Mouse (Mus musculus): ENCODE measurements around the gene Pcdh9.

The Pcdh9 gene

GRCm38 (mm10) chr14:93126993-93127392, 763.5 kb downstream of the Pcdh9 start:
- no peak for DNase-seq

- no peak for DNase-seq
Measured at GRCm38 (mm10) chr14:93102755-93103154, 787.7 kb downstream of the Pcdh9 start.

GRCm38 (mm10) chr14:93095081-93095480, 795.4 kb downstream of the Pcdh9 start:
- DNase-seq: no peak

- no peak for DNase-seq
Measured at GRCm38 (mm10) chr14:93092806-93093205, 797.7 kb downstream of the Pcdh9 start.

- no peak for DNase-seq
Measured at GRCm38 (mm10) chr14:93085646-93086045, 804.8 kb downstream of the Pcdh9 start.

- no peak for DNase-seq
Measured at GRCm38 (mm10) chr14:93083140-93083539, 807.3 kb downstream of the Pcdh9 start.

GRCm38 (mm10) chr14:93080910-93081309, 809.6 kb downstream of the Pcdh9 start:
- no peak for DNase-seq

- DNase-seq: no peak
Measured at GRCm38 (mm10) chr14:93075761-93076160, 814.7 kb downstream of the Pcdh9 start.

GRCm38 (mm10) chr14:93072346-93072745, 818.1 kb downstream of the Pcdh9 start:
- no peak for DNase-seq

- no peak for DNase-seq
Measured at GRCm38 (mm10) chr14:93070140-93070539, 820.3 kb downstream of the Pcdh9 start.

GRCm38 (mm10) chr14:93067411-93068336, 822.8 kb downstream of the Pcdh9 start:
- no peak for DNase-seq

- no peak for DNase-seq
Measured at GRCm38 (mm10) chr14:93066732-93067410, 823.6 kb downstream of the Pcdh9 start.

- DNase-seq: no peak
Measured at GRCm38 (mm10) chr14:93061824-93062620, 828.5 kb downstream of the Pcdh9 start.

GRCm38 (mm10) chr14:93058799-93059198, 831.7 kb downstream of the Pcdh9 start:
- no peak for DNase-seq

GRCm38 (mm10) chr14:93055997-93056396, 834.5 kb downstream of the Pcdh9 start:
- DNase-seq: no peak

- no peak for DNase-seq
Measured at GRCm38 (mm10) chr14:93040591-93040990, 849.9 kb downstream of the Pcdh9 start.

- DNase-seq: no peak
Measured at GRCm38 (mm10) chr14:93039326-93040221, 850.9 kb downstream of the Pcdh9 start.

GRCm38 (mm10) chr14:93009147-93010064, 881.1 kb downstream of the Pcdh9 start:
- no peak for DNase-seq

Measured in spleen, adult 18-20 months (tissue).